Mouse (Mus musculus) kidney, embryonic 15.5 days (tissue): ENCODE results near the gene Endou. TPM values are rescaled to one million over a fixed set of nuclear protein-coding genes. Genes with fewer than 3 reads are reported as not detected.

Experiments used
- ATAC-seq: fragments of 200-750 bp; cut with Nextera tagmentation; replicated peaks from 2 replicates; pipeline ENCODE4 v1.8.0; 2017; ENCODE audit warnings: moderate TSS enrichment; ENCODE audit not compliant: low FRiP score
- H3K27ac ChIP-seq: fragments of 300-500 bp; sonication (generic); 2 replicates; pipeline ENCODE4 v1.5.1; 2015; ENCODE audit warnings: mild to moderate bottlenecking, inconsistent platforms
- H3K27me3 ChIP-seq: fragments of 300-500 bp; sonication (generic); 2 replicates; pipeline ENCODE4 v1.6.1; 2015; ENCODE audit warnings: inconsistent platforms
- H3K36me3 ChIP-seq: fragments of 300-500 bp; sonication (generic); 2 replicates; pipeline ENCODE4 v1.6.1; 2015; ENCODE audit warnings: inconsistent platforms
- H3K4me1 ChIP-seq: fragments of 300-500 bp; sonication (generic); 2 replicates; pipeline ENCODE4 v1.6.1; 2015; ENCODE audit warnings: inconsistent platforms
- H3K4me2 ChIP-seq: fragments of 300-500 bp; sonication (generic); 2 replicates; pipeline ENCODE4 v1.6.1; 2015; ENCODE audit warnings: moderate library complexity, mild to moderate bottlenecking, inconsistent platforms
- H3K4me3 ChIP-seq: fragments of 300-500 bp; sonication (generic); replicated peaks from 2 replicates; pipeline ENCODE4 v1.5.1; 2015; ENCODE audit warnings: mild to moderate bottlenecking, inconsistent platforms
- H3K9ac ChIP-seq: fragments of 300-500 bp; sonication (generic); 2 replicates; pipeline ENCODE4 v1.6.1; 2015; ENCODE audit warnings: mild to moderate bottlenecking, inconsistent platforms
- H3K9me3 ChIP-seq: fragments of 300-500 bp; sonication (generic); replicated peaks from 2 replicates; pipeline ENCODE4 v1.6.1; 2016; ENCODE audit warnings: inconsistent platforms
- WGBS: fragments of 180-500 bp; shearing (Covaris S2); methylation state at CpG from one replicate; pipeline ENCODE4 v1.1.7; 2015; ENCODE audit warnings: mixed read lengths; 5-methylcytosine and 5-hydroxymethylcytosine counted together
- polyA plus RNA-seq: library from polyadenylated mRNA; unstranded; fragments of >200 nt; fragmentation: Nextera tagmentation; extraction: Ambion mirVana; gene quantifications from 2 replicates; pipeline ENCODE4 v1.2.1, GENCODE M21; 2015

Gene Endou
- polyA plus RNA-seq, 1 experiment from 2014 or later: 0.36 TPM

- no peaks in the 10 kb centered on the region for H3K27me3 ChIP-seq
- no peak overlapping the region for H3K4me2 ChIP-seq
- no peaks in the 10 kb centered on the region for H3K36me3 ChIP-seq
- no peak for ATAC-seq
- H3K9me3 ChIP-seq: no peaks in the 10 kb centered on the region
- H3K27ac ChIP-seq: no peak overlapping the region
- H3K4me1 ChIP-seq: peaks cover 16% of the 10 kb centered on the region
- H3K4me3 ChIP-seq: no peak overlapping the region
- 93% methylated on average over 8 of the region's 8 CpGs for WGBS
- no peak overlapping the region for H3K9ac ChIP-seq
Observed at GRCm38 (mm10) chr15:97715083-97715482, 16.1 kb downstream of the Endou start.

GRCm38 (mm10) chr15:97712546-97712945 is 18.6 kb downstream of the Endou start:
- Histone ChIP-seq H3K27ac (no peak overlapping the region), H3K9me3 (no peaks in the 10 kb centered on the region), H3K27me3 (no peaks in the 10 kb centered on the region), H3K36me3 (no peaks in the 10 kb centered on the region), H3K9ac (no peak overlapping the region), H3K4me3 (no peak overlapping the region), H3K4me2 (no peak overlapping the region), H3K4me1 (0 out of 2 replicates have a peak, but pooled peaks cover 2% of the 10 kb centered on the region)
- 56% methylated on average over 6 of the region's 6 CpGs for WGBS
- ATAC-seq: no peak

GRCm38 (mm10) chr15:97710906-97711305 is 20.2 kb downstream of the Endou start:
- Histone ChIP-seq H3K4me2 (no peak overlapping the region), H3K27me3 (no peaks in the 10 kb centered on the region), H3K9me3 (no peaks in the 10 kb centered on the region), H3K4me3 (no peak overlapping the region), H3K36me3 (no peaks in the 10 kb centered on the region), H3K9ac (no peak overlapping the region), H3K4me1 (peaks cover 9% of the 10 kb centered on the region), H3K27ac (no peak overlapping the region)
- ATAC-seq: no peak
- WGBS: 26% methylated on average over 6 of the region's 6 CpGs

GRCm38 (mm10) chr15:97705211-97706050 is 25.7 kb downstream of the Endou start, which contains the start of gene Rpap3:
Gene Rpap3 (minus strand): TSS chr15:97705825.
- H3K27me3 ChIP-seq: no peaks in the 10 kb centered on the region
- peak within 1 kb of the TSS; percentile 95 for H3K9ac ChIP-seq
- peaks cover 22% of the 10 kb centered on the region for H3K4me1 ChIP-seq
- peak; percentile 92 for ATAC-seq
- H3K9me3 ChIP-seq: no peaks in the 10 kb centered on the region
- peaks cover 30% of the 10 kb centered on the region for H3K36me3 ChIP-seq
- peak within 1 kb of the TSS; percentile 77 for H3K4me2 ChIP-seq
- peak within 1 kb of the TSS; percentile 74 for H3K27ac ChIP-seq
- WGBS: under 1% methylated on average over 70 of the region's 71 CpGs
- H3K4me3 ChIP-seq: peak within 1 kb of the TSS; percentile 97

GRCm38 (mm10) chr15:97696616-97697015 is 34.5 kb downstream of the Endou start:
- Histone ChIP-seq H3K4me1 (no peaks in the 10 kb centered on the region), H3K9ac (no peak overlapping the region), H3K4me3 (no peak overlapping the region), H3K36me3 (peaks cover 92% of the 10 kb centered on the region), H3K9me3 (no peaks in the 10 kb centered on the region), H3K4me2 (no peak overlapping the region), H3K27ac (no peak overlapping the region), H3K27me3 (no peaks in the 10 kb centered on the region)
- no peak for ATAC-seq
- WGBS: 85% methylated on average over 10 of the region's 10 CpGs

- ATAC-seq: no peak
- no peak overlapping the region for H3K27ac ChIP-seq
- H3K9ac ChIP-seq: no peak overlapping the region
- no peak overlapping the region for H3K4me3 ChIP-seq
- H3K27me3 ChIP-seq: no peaks in the 10 kb centered on the region
- no peaks in the 10 kb centered on the region for H3K9me3 ChIP-seq
- no peak overlapping the region for H3K4me2 ChIP-seq
- 92% methylated on average over 5 of the region's 5 CpGs for WGBS
- H3K4me1 ChIP-seq: no peaks in the 10 kb centered on the region
- peaks cover 89% of the 10 kb centered on the region for H3K36me3 ChIP-seq
Observed at GRCm38 (mm10) chr15:97693411-97693810, 37.7 kb downstream of the Endou start.

GRCm38 (mm10) chr15:97684118-97684517 is 47.0 kb downstream of the Endou start:
- no peak overlapping the region for H3K27ac ChIP-seq
- no peak overlapping the region for H3K9ac ChIP-seq
- 92% methylated on average over 9 of the region's 9 CpGs for WGBS
- H3K4me3 ChIP-seq: no peak overlapping the region
- H3K36me3 ChIP-seq: peaks cover 88% of the 10 kb centered on the region
- no peaks in the 10 kb centered on the region for H3K9me3 ChIP-seq
- H3K4me2 ChIP-seq: no peak overlapping the region
- H3K27me3 ChIP-seq: no peaks in the 10 kb centered on the region
- H3K4me1 ChIP-seq: peaks cover 12% of the 10 kb centered on the region; the same call in 1 of the 2 replicates
- ATAC-seq: no peak

GRCm38 (mm10) chr15:97682053-97682452 is 49.1 kb downstream of the Endou start:
- peak overlapping the region; percentile 56; the same call in 1 of the 2 replicates for H3K27ac ChIP-seq
- H3K36me3 ChIP-seq: peaks cover 87% of the 10 kb centered on the region
- no peak overlapping the region for H3K9ac ChIP-seq
- H3K4me3 ChIP-seq: no peak overlapping the region
- no peaks in the 10 kb centered on the region for H3K9me3 ChIP-seq
- WGBS: 71% methylated on average over 8 of the region's 8 CpGs
- H3K4me2 ChIP-seq: peak overlapping the region; percentile 23; the same call in 1 of the 2 replicates
- H3K4me1 ChIP-seq: peaks cover 12% of the 10 kb centered on the region; the same call in 1 of the 2 replicates
- H3K27me3 ChIP-seq: no peaks in the 10 kb centered on the region
- peak; percentile 68; the same call in 1 of the 2 replicates for ATAC-seq

- Histone ChIP-seq H3K27ac (peak overlapping the region; percentile 62), H3K36me3 (peaks cover 84% of the 10 kb centered on the region)
Observed at GRCm38 (mm10) chr15:97679991-97680681, 51.0 kb downstream of the Endou start.

GRCm38 (mm10) chr15:97677341-97677740 is 53.8 kb downstream of the Endou start:
- Histone ChIP-seq H3K4me3 (no peak overlapping the region), H3K9me3 (no peaks in the 10 kb centered on the region), H3K27me3 (no peaks in the 10 kb centered on the region), H3K9ac (no peak overlapping the region), H3K4me2 (no peak overlapping the region), H3K27ac (no peak overlapping the region), H3K36me3 (peaks cover 85% of the 10 kb centered on the region), H3K4me1 (peaks cover 9% of the 10 kb centered on the region)
- WGBS: 88% methylated on average over 3 of the region's 3 CpGs
- ATAC-seq: no peak

More at GRCm38 (mm10) chr15:97679991-97680681, 51.0 kb downstream of the Endou start:
- no peaks in the 10 kb centered on the region for H3K27me3 ChIP-seq
- no peak overlapping the region for H3K4me2 ChIP-seq
- ATAC-seq: 0 out of 2 replicates have a peak, but pooled peaks have one; percentile 18
- H3K4me1 ChIP-seq: peaks cover 12% of the 10 kb centered on the region; the same call in 1 of the 2 replicates
- no peak overlapping the region for H3K4me3 ChIP-seq
- H3K9me3 ChIP-seq: no peaks in the 10 kb centered on the region
- no peak overlapping the region for H3K9ac ChIP-seq
- WGBS: 58% methylated on average over 18 of the region's 18 CpGs

GRCm38 (mm10) chr15:97675927-97676326 is 55.2 kb downstream of the Endou start:
- 91% methylated on average over 13 of the region's 13 CpGs for WGBS
- peaks cover 76% of the 10 kb centered on the region for H3K36me3 ChIP-seq
- no peak overlapping the region for H3K4me3 ChIP-seq
- H3K9me3 ChIP-seq: no peaks in the 10 kb centered on the region
- H3K4me2 ChIP-seq: no peak overlapping the region
- no peaks in the 10 kb centered on the region for H3K27me3 ChIP-seq
- no peak overlapping the region for H3K27ac ChIP-seq
- ATAC-seq: no peak
- H3K4me1 ChIP-seq: peaks cover 8% of the 10 kb centered on the region
- H3K9ac ChIP-seq: no peak overlapping the region

GRCm38 (mm10) chr15:97674423-97674822 is 56.7 kb downstream of the Endou start:
- H3K9ac ChIP-seq: no peak overlapping the region
- no peak overlapping the region for H3K4me2 ChIP-seq
- WGBS: 92% methylated on average over 4 of the region's 4 CpGs
- no peak overlapping the region for H3K27ac ChIP-seq
- no peaks in the 10 kb centered on the region for H3K9me3 ChIP-seq
- H3K36me3 ChIP-seq: peaks cover 65% of the 10 kb centered on the region
- H3K27me3 ChIP-seq: no peaks in the 10 kb centered on the region
- H3K4me1 ChIP-seq: peaks cover 5% of the 10 kb centered on the region
- no peak overlapping the region for H3K4me3 ChIP-seq
- no peak for ATAC-seq
